Mouse (Mus musculus): ENCODE measurements around the gene Cdc37. TPM values are rescaled to one million over a fixed set of nuclear protein-coding genes. Genes with fewer than 3 reads are reported as not detected.
A peak's percentile ranks its signal among the peaks of the same experiment; 100 is the strongest.

The Cdc37 gene
- polyA plus RNA-seq, 1 experiment from 2014 or later, result 279 TPM

DNA sequence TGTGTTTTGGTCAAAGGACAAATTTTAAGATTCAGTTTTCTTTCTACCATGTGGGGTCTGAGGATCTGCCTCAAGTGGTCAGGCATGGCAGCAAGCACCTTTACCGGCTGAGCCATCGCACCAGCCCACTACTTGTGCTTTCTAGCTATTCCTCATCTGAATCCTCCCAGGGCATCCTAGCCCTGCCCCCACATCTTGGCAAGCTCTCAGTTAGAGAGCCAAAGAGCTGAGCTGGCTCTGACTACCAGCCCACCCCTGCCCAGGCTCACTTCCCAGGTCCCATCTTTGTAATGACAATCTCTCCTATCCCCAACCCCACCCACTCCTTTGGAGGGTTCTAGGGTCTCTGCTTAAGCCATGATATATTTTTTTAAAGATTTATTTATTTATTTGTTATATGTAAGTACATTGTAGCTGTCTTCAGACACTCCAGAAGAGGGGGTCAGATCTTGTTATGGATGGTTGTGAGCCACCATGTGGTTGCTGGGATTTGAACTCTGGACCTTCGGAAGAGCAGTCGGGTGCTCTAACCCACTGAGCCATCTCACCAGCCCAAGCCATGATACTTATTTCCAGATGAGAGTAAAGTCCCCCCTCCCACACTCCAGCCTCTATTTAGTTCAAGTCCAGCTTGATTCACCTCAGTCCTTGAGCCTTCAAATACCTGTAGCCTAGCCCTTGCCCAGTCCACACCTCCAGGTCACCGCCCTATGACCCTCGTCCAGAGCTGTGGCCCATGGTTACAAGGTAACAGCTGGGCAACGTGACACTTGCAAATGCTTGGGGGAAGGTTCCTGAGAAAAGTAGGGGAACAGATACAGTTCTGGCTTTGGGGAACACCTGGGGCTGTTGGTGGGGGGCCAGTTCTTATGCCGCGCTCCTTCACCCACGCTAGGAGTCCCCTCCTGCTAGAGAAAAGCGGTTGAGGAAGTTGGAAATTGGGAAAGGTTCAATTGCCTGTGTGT lies 13.6 kb upstream of the Cdc37 start:
- 46% methylated on average over 11 of the region's 11 CpGs for WGBS
- H3K4me3 ChIP-seq (ENCODE audit: low read length), result no peak overlapping the region

DNA sequence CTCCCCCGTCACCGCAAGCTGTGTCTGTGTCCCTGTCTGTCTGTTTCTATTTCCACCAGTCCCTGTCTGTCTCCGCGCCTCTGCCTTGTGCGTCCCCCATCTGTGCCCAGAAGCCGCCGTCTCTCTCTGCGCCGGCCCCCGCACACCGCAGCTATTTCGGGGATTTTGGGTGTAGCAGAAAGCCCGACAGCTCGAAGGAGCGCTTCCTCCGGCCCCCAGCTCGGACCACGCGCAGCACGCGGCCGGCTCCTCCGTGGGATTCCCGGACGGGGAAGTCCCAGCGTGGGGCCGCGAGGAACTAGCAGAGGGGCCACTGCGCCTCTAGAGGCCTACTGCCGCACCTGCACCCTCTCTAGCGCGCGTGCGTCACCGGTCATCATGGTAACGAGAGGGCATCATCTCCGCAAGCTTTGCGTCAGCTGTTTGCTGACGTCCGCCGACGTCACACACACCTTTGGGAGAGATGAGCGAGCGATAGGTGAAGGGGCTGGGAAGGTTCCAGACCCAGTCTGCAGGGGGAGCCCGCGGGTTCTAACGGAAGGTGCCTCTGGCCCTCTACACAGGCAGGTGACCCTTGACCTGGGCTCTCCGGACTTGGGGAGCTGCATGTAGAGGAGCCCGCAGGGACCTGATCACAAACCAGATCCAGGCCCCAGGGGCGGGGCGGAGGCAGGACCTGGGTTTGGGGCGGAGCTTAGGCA lies 11.6 kb upstream of the Cdc37 start:
- Histone ChIP-seq H3K4me3 (ENCODE audit: low read length) (peak overlapping the region; percentile 78), H3K27me3 (ENCODE audit: control insufficient read depth, insufficient read depth, low read length) (peaks cover 32% of the 10 kb centered on the region), H3K9ac (ENCODE audit: low read length) (peak overlapping the region; percentile 84), H3K4me2 (ENCODE audit: low read depth, low read length) (peak overlapping the region; percentile 90), H3K36me3 (ENCODE audit: control insufficient read depth, insufficient read depth) (no peaks in the 10 kb centered on the region), H3K4me1 (ENCODE audit: control insufficient read depth, insufficient read depth, low read length) (peaks cover 20% of the 10 kb centered on the region), H3K9me3 (replicated peaks; ENCODE audit: control insufficient read depth, low read length) (0 out of 2 replicates have a peak, but pooled peaks cover 4% of the 10 kb centered on the region), H3K27ac (ENCODE audit: low read length) (no peak overlapping the region)
- 1% methylated on average over 52 of the region's 52 CpGs for WGBS
- peak; percentile 56; the same call in 1 of the 2 replicates for ATAC-seq (replicated peaks; ENCODE audit: extremely low read depth, insufficient read depth, low FRiP score)

More for the DNA sequence above, 13.6 kb upstream of the Cdc37 start:
- ATAC-seq (replicated peaks; ENCODE audit: extremely low read depth, insufficient read depth, low FRiP score), result no peak
- Histone ChIP-seq H3K27me3 (ENCODE audit: control insufficient read depth, insufficient read depth, low read length) (peaks cover 38% of the 10 kb centered on the region), H3K4me1 (ENCODE audit: control insufficient read depth, insufficient read depth, low read length) (peaks cover 36% of the 10 kb centered on the region), H3K36me3 (ENCODE audit: control insufficient read depth, insufficient read depth) (no peaks in the 10 kb centered on the region), H3K9me3 (replicated peaks; ENCODE audit: control insufficient read depth, low read length) (no peaks in the 10 kb centered on the region), H3K27ac (ENCODE audit: low read length) (no peak overlapping the region), H3K9ac (ENCODE audit: low read length) (no peak overlapping the region), H3K4me2 (ENCODE audit: low read depth, low read length) (no peak overlapping the region)

DNA sequence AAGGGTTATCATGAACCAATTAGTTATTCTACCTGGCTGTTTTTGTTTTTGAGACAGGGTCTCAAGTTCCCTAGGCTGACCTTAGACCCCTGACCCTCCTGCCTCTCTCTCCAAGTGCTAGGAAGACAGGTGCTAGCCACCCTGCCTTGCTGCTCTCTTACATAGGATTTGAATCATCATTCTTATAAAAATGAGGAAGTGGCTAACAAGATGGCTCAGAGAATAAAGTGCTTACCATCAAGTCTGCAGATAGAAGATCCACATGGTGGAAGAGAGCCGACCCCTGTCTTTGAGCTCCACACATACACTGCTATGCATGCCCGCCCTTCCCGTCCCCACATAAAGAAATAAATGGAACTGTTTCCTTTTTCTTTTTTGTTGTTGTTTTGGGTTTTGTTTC lies 5.0 kb upstream of the Cdc37 start:
- WGBS, result 81% methylated on average over 3 of the region's 3 CpGs
- no peaks in the 10 kb centered on the region for H3K36me3 ChIP-seq (ENCODE audit: control insufficient read depth, insufficient read depth)
- H3K9me3 ChIP-seq (replicated peaks; ENCODE audit: control insufficient read depth, low read length), result 0 out of 2 replicates have a peak, but pooled peaks cover 4% of the 10 kb centered on the region
- no peak for ATAC-seq (replicated peaks; ENCODE audit: extremely low read depth, insufficient read depth, low FRiP score)
- H3K27ac ChIP-seq (ENCODE audit: low read length), result no peak overlapping the region
- H3K4me1 ChIP-seq (ENCODE audit: control insufficient read depth, insufficient read depth, low read length), result peaks cover 21% of the 10 kb centered on the region
- H3K4me2 ChIP-seq (ENCODE audit: low read depth, low read length), result no peak overlapping the region
- no peak overlapping the region; the same call in 1 of the 2 replicates for H3K9ac ChIP-seq (ENCODE audit: low read length)
- no peak overlapping the region for H3K4me3 ChIP-seq (ENCODE audit: low read length)
- no peaks in the 10 kb centered on the region for H3K27me3 ChIP-seq (ENCODE audit: control insufficient read depth, insufficient read depth, low read length)

DNA sequence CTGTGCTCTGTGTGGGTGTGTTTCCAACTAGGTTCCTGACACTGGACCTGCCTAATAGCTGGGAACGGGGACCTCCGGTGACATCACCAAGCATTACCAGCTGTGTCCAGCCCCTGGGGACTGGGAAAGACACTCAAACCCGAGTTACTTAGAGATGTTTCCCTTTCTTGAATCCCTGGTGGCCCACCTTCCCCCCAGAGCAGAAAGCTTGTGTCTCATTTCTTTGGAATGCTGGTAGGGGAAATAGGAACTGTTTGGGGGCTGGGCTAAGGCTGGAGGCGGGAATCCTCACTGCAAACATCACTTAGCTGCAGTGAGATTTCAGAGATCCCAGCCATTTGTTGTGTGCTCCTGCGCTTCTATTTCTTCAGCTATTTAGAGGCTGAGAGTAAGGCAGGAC lies 4.1 kb upstream of the Cdc37 start:
- ATAC-seq (replicated peaks; ENCODE audit: extremely low read depth, insufficient read depth, low FRiP score), result 0 out of 2 replicates have a peak, but pooled peaks have one; percentile 3
- H3K4me3 ChIP-seq (ENCODE audit: low read length), result peak overlapping the region; percentile 54
- 4% methylated on average over 5 of the region's 5 CpGs for WGBS
- H3K4me1 ChIP-seq (ENCODE audit: control insufficient read depth, insufficient read depth, low read length), result peaks cover 26% of the 10 kb centered on the region
- H3K4me2 ChIP-seq (ENCODE audit: low read depth, low read length), result peak overlapping the region; percentile 97
- H3K9ac ChIP-seq (ENCODE audit: low read length), result peak overlapping the region; percentile 71
- 0 out of 2 replicates have a peak, but pooled peaks cover 4% of the 10 kb centered on the region for H3K9me3 ChIP-seq (replicated peaks; ENCODE audit: control insufficient read depth, low read length)
- H3K36me3 ChIP-seq (ENCODE audit: control insufficient read depth, insufficient read depth), result no peaks in the 10 kb centered on the region
- peak overlapping the region; percentile 78 for H3K27ac ChIP-seq (ENCODE audit: low read length)
- no peaks in the 10 kb centered on the region for H3K27me3 ChIP-seq (ENCODE audit: control insufficient read depth, insufficient read depth, low read length)

DNA sequence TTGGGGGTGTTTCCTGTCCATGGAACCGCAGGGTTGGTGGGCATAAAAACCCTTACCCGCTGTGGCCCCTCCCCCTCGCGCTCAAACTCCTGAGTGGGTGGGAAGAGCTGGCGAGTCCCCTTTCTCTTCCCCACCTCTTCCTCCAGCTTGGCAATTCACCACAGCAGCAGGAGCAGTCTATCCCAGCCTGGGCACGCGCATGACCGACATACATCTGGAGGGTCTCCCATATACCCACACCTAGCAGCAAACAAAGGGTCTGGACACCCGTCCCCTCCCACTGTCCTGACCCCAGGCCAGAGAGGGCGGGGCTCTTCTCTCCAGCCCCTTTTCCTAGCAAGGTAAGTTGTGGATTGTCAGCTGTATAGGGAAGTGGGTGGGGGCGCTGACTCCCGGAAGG lies 3.5 kb upstream of the Cdc37 start:
- 4% methylated on average over 12 of the region's 12 CpGs for WGBS

DNA sequence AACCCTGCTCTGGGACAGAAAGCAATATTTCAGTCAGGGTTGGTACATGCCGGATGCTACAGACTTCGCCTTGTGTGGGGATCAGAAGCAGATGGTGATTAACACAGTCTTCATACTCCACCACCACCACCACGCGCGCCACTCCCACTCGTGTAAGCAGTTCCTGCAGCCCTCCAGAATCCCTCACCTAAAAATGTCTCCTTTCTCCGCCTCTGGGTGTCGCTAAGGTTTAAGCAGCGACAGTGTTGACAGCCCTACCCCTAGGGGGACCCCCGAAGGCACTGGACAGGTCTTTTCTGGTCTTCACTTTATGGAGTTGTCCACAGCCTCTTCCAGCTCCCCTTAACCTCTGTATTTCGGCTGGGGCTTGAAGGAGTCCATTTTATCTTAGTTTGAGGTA lies 2.9 kb upstream of the Cdc37 start:
- peak overlapping the region; percentile 78; the same call in 1 of the 2 replicates for H3K27ac ChIP-seq (ENCODE audit: low read length)

More for the DNA sequence above, 3.5 kb upstream of the Cdc37 start:
- Histone ChIP-seq H3K4me3 (ENCODE audit: low read length) (peak overlapping the region; percentile 54), H3K36me3 (ENCODE audit: control insufficient read depth, insufficient read depth) (no peaks in the 10 kb centered on the region), H3K27me3 (ENCODE audit: control insufficient read depth, insufficient read depth, low read length) (no peaks in the 10 kb centered on the region), H3K4me2 (ENCODE audit: low read depth, low read length) (peak overlapping the region; percentile 97), H3K9me3 (replicated peaks; ENCODE audit: control insufficient read depth, low read length) (0 out of 2 replicates have a peak, but pooled peaks cover 4% of the 10 kb centered on the region), H3K9ac (ENCODE audit: low read length) (peak overlapping the region; percentile 71), H3K4me1 (ENCODE audit: control insufficient read depth, insufficient read depth, low read length) (peaks cover 31% of the 10 kb centered on the region), H3K27ac (ENCODE audit: low read length) (peak overlapping the region; percentile 78)
- ATAC-seq (replicated peaks; ENCODE audit: extremely low read depth, insufficient read depth, low FRiP score), result peak; percentile 17; the same call in 1 of the 2 replicates

DNA sequence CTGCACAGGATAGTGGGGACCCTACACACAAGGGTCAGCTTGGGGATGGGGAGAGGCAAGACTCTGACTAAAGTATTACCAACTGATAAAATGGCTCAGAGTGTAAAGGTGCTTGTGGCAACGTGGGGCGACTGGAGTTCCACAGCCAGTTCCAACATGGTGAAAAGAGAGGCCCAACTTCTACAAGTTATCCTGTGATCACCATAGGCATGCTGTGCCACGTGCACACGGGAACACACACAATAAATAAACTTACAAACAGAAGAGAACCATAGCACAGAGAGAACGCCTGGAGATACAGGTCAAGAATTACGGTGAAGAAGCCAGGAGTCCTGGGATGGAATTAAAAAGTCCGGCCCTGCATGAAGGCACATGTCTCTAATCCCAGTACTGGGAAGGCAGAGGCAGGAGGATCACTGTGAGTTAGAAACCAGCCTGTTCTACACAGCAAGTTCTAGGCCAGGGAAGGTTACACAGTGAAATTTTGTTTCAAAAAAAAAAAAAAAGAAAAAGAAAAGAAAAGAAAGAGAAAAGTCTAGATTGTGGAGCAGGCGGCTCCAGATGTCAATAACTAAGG lies 617 bp downstream of the Cdc37 start:
- Histone ChIP-seq H3K27me3 (ENCODE audit: control insufficient read depth, insufficient read depth, low read length) (no peaks in the 10 kb centered on the region), H3K4me2 (ENCODE audit: low read depth, low read length) (peak overlapping the region; percentile 97), H3K27ac (ENCODE audit: low read length) (peak overlapping the region; percentile 84), H3K9me3 (replicated peaks; ENCODE audit: control insufficient read depth, low read length) (no peaks in the 10 kb centered on the region), H3K4me1 (ENCODE audit: control insufficient read depth, insufficient read depth, low read length) (peaks cover 49% of the 10 kb centered on the region), H3K36me3 (ENCODE audit: control insufficient read depth, insufficient read depth) (peaks cover 8% of the 10 kb centered on the region), H3K4me3 (ENCODE audit: low read length) (peak overlapping the region; percentile 93), H3K9ac (ENCODE audit: low read length) (peak overlapping the region; percentile 93)
- WGBS, result 3% methylated on average over 8 of the region's 8 CpGs
- ATAC-seq (replicated peaks; ENCODE audit: extremely low read depth, insufficient read depth, low FRiP score), result no peak

More for the DNA sequence above, 2.9 kb upstream of the Cdc37 start:
- H3K36me3 ChIP-seq (ENCODE audit: control insufficient read depth, insufficient read depth), result no peaks in the 10 kb centered on the region
- 0 out of 2 replicates have a peak, but pooled peaks have one; percentile 30 for ATAC-seq (replicated peaks; ENCODE audit: extremely low read depth, insufficient read depth, low FRiP score)
- peak overlapping the region; percentile 97 for H3K4me2 ChIP-seq (ENCODE audit: low read depth, low read length)
- 0 out of 2 replicates have a peak, but pooled peaks cover 4% of the 10 kb centered on the region for H3K9me3 ChIP-seq (replicated peaks; ENCODE audit: control insufficient read depth, low read length)
- H3K9ac ChIP-seq (ENCODE audit: low read length), result peak overlapping the region; percentile 71
- H3K4me3 ChIP-seq (ENCODE audit: low read length), result peak overlapping the region; percentile 54
- H3K4me1 ChIP-seq (ENCODE audit: control insufficient read depth, insufficient read depth, low read length), result peaks cover 36% of the 10 kb centered on the region
- 2% methylated on average over 11 of the region's 11 CpGs for WGBS
- no peaks in the 10 kb centered on the region for H3K27me3 ChIP-seq (ENCODE audit: control insufficient read depth, insufficient read depth, low read length)

DNA sequence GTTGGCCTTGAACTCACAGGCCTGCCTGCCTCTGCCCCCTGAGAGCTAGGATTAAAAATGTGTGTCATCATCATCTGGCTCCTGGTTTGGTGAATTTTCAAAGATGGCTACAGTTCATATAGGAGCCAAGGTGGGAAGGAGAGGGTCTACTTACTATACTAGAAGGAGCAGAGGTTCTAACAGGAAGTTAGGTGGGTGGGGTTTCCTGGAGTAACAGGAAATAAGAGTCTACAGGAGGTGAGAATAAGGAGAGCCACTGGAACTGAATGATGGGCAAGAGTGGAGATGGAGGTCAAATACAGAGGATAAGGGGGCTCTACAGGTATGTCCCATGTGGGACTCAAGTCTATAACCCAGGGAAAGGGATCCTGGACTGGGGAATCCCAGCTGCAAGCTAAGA lies 1.4 kb downstream of the Cdc37 start:
- Histone ChIP-seq H3K4me2 (ENCODE audit: low read depth, low read length) (peak overlapping the region; percentile 97), H3K27ac (ENCODE audit: low read length) (no peak overlapping the region), H3K4me1 (ENCODE audit: control insufficient read depth, insufficient read depth, low read length) (peaks cover 41% of the 10 kb centered on the region), H3K36me3 (ENCODE audit: control insufficient read depth, insufficient read depth) (peaks cover 8% of the 10 kb centered on the region), H3K9ac (ENCODE audit: low read length) (peak overlapping the region; percentile 93), H3K27me3 (ENCODE audit: control insufficient read depth, insufficient read depth, low read length) (no peaks in the 10 kb centered on the region), H3K9me3 (replicated peaks; ENCODE audit: control insufficient read depth, low read length) (no peaks in the 10 kb centered on the region), H3K4me3 (ENCODE audit: low read length) (peak overlapping the region; percentile 93)
- no peak for ATAC-seq (replicated peaks; ENCODE audit: extremely low read depth, insufficient read depth, low FRiP score)
